Mouse (Mus musculus): ENCODE data around the gene Nfatc2ip.

Nfatc2ip gene

GRCm38 (mm10) chr7:126396298-126397119 lies at the start of gene Nfatc2ip:
Nfatc2ip (minus strand) TSS chr7:126396737.
- DNase-seq (ENCODE audit: low spot score in 2 of 2) = peak; percentile 95 to 96

- no peak for DNase-seq (ENCODE audit: low spot score in 2 of 2)
Observed at GRCm38 (mm10) chr7:126446217-126446616, 49.7 kb upstream of the Nfatc2ip start.

GRCm38 (mm10) chr7:126445104-126445815 lies 48.7 kb upstream of the Nfatc2ip start:
- no peak for DNase-seq (ENCODE audit: low spot score in 2 of 2)

GRCm38 (mm10) chr7:126444536-126444935 lies 48.0 kb upstream of the Nfatc2ip start:
- no peak for DNase-seq (ENCODE audit: low spot score in 2 of 2)

GRCm38 (mm10) chr7:126443997-126444396 lies 47.5 kb upstream of the Nfatc2ip start:
- no peak for DNase-seq (ENCODE audit: low spot score in 2 of 2)

GRCm38 (mm10) chr7:126440134-126440533 lies 43.6 kb upstream of the Nfatc2ip start:
- no peak for DNase-seq (ENCODE audit: low spot score in 2 of 2)

- peak in 1 of 2 experiments; percentile 27 for DNase-seq (ENCODE audit: low spot score in 2 of 2)
Observed at GRCm38 (mm10) chr7:126436851-126437250, 40.3 kb upstream of the Nfatc2ip start.

- no peak for DNase-seq (ENCODE audit: low spot score in 2 of 2)
Observed at GRCm38 (mm10) chr7:126435801-126436200, 39.3 kb upstream of the Nfatc2ip start.

- no peak for DNase-seq (ENCODE audit: low spot score in 2 of 2)
Observed at GRCm38 (mm10) chr7:126434726-126435125, 38.2 kb upstream of the Nfatc2ip start.

GRCm38 (mm10) chr7:126430167-126430566 lies 33.6 kb upstream of the Nfatc2ip start:
- no peak for DNase-seq (ENCODE audit: low spot score in 2 of 2)

- DNase-seq (ENCODE audit: low spot score in 2 of 2) = no peak
Observed at GRCm38 (mm10) chr7:126429503-126429898, 33.0 kb upstream of the Nfatc2ip start.

GRCm38 (mm10) chr7:126428631-126429502 lies 32.3 kb upstream of the Nfatc2ip start, which contains the start of gene Rabep2:
Rabep2 (plus strand) TSS chr7:126428759.
- DNase-seq (ENCODE audit: low spot score in 2 of 2) = peak; percentile 82 to 94

- no peak for DNase-seq (ENCODE audit: low spot score in 2 of 2)
Observed at GRCm38 (mm10) chr7:126428154-126428553, 31.6 kb upstream of the Nfatc2ip start.

GRCm38 (mm10) chr7:126427323-126427860 lies 30.9 kb upstream of the Nfatc2ip start:
- DNase-seq (ENCODE audit: low spot score in 2 of 2) = no peak

GRCm38 (mm10) chr7:126424161-126424560 lies 27.6 kb upstream of the Nfatc2ip start:
- no peak for DNase-seq (ENCODE audit: low spot score in 2 of 2)

- no peak for DNase-seq (ENCODE audit: low spot score in 2 of 2)
Observed at GRCm38 (mm10) chr7:126421756-126422155, 25.2 kb upstream of the Nfatc2ip start.

GRCm38 (mm10) chr7:126418496-126418895 lies 22.0 kb upstream of the Nfatc2ip start:
- no peak for DNase-seq (ENCODE audit: low spot score in 2 of 2)

- no peak for DNase-seq (ENCODE audit: low spot score in 2 of 2)
Observed at GRCm38 (mm10) chr7:126417606-126418005, 21.1 kb upstream of the Nfatc2ip start.

GRCm38 (mm10) chr7:126417045-126417444 lies 20.5 kb upstream of the Nfatc2ip start:
- DNase-seq (ENCODE audit: low spot score in 2 of 2) = no peak

GRCm38 (mm10) chr7:126416615-126417014 lies 20.1 kb upstream of the Nfatc2ip start:
- no peak for DNase-seq (ENCODE audit: low spot score in 2 of 2)

- no peak for DNase-seq (ENCODE audit: low spot score in 2 of 2)
Observed at GRCm38 (mm10) chr7:126414725-126415124, 18.2 kb upstream of the Nfatc2ip start, which contains the start of gene Cd19. Cd19 (minus strand) TSS chr7:126414889.

Data from frontal cortex, postnatal 10 days (tissue).